Mouse (Mus musculus): ENCODE measurements around the gene Endou. TPM values are rescaled to one million over a fixed set of nuclear protein-coding genes. Genes with fewer than 3 reads are reported as not detected.

The Endou gene
- total and polyA plus RNA-seq, 2 experiments from 2014 or later = 0.10 to 0.44 TPM

GRCm38 (mm10) chr15:97749841-97750240 lies 18.7 kb upstream of the Endou start:
- Histone ChIP-seq H3K4me1 (ENCODE audit: insufficient read depth, low read length) (peaks cover 15% of the 10 kb centered on the region), H3K36me3 (ENCODE audit: insufficient read depth, low read length) (peaks cover 13% of the 10 kb centered on the region; the same call in 1 of the 2 replicates), H3K9ac (replicated peaks; ENCODE audit: low read length) (no peak overlapping the region), H3K9me3 (ENCODE audit: low read length) (no peaks in the 10 kb centered on the region), H3K4me3 (ENCODE audit: low read length) (no peak overlapping the region), H3K27me3 (ENCODE audit: insufficient read depth, low read length) (no peaks in the 10 kb centered on the region), H3K4me2 (ENCODE audit: low read depth, low read length) (no peak overlapping the region), H3K27ac (peak overlapping the region; percentile 66; the same call in 1 of the 2 replicates)
- DNase-seq (ENCODE audit: low spot score) (no peak), ATAC-seq (no peak)
- 84% methylated on average over 13 of the region's 13 CpGs for WGBS
- no peak for TF ChIP-seq CTCF (IDR thresholded peaks at IDR 0.05; ENCODE audit: low read depth)

DNA sequence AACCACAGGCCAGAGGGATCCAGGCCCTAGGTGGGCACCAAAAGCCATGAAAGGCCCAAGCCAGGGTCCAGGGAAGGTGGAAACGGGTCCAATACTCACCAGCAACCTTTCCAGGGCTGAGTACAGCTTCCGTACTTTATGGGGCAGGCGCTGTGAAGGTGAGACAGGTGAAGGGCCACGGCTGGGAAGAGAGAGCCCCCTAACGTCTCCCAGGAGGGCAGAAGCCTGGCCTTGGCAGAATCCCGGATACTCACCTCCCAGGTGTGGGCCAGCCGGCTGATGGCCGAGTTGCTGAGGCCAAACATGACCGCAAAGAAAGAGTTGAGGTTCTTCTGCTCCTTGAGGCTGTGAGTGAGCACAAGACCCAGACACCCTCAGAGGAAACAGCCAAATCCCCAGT lies 18.3 kb upstream of the Endou start:
- DNase-seq (ENCODE audit: low spot score) (no peak), ATAC-seq (no peak)
- peaks cover 15% of the 10 kb centered on the region for H3K4me1 ChIP-seq (ENCODE audit: insufficient read depth, low read length)
- WGBS = 93% methylated on average over 9 of the region's 9 CpGs
- no peak overlapping the region for H3K4me2 ChIP-seq (ENCODE audit: low read depth, low read length)
- H3K9me3 ChIP-seq (ENCODE audit: low read length) = no peaks in the 10 kb centered on the region
- no peaks in the 10 kb centered on the region for H3K27me3 ChIP-seq (ENCODE audit: insufficient read depth, low read length)
- peaks cover 13% of the 10 kb centered on the region; the same call in 1 of the 2 replicates for H3K36me3 ChIP-seq (ENCODE audit: insufficient read depth, low read length)
- no peak overlapping the region for H3K27ac ChIP-seq
- no peak overlapping the region for H3K9ac ChIP-seq (replicated peaks; ENCODE audit: low read length)
- H3K4me3 ChIP-seq (ENCODE audit: low read length) = no peak overlapping the region
- TF ChIP-seq CTCF (IDR thresholded peaks at IDR 0.05; ENCODE audit: low read depth) = no peak

GRCm38 (mm10) chr15:97748964-97749363 lies 17.8 kb upstream of the Endou start:
- no peak for TF ChIP-seq CTCF (IDR thresholded peaks at IDR 0.05; ENCODE audit: low read depth)
- H3K4me2 ChIP-seq (ENCODE audit: low read depth, low read length) = no peak overlapping the region
- H3K4me3 ChIP-seq (ENCODE audit: low read length) = no peak overlapping the region
- no peaks in the 10 kb centered on the region for H3K9me3 ChIP-seq (ENCODE audit: low read length)
- DNase-seq (ENCODE audit: low spot score) (no peak), ATAC-seq (no peak)
- WGBS = 87% methylated on average over 4 of the region's 4 CpGs
- peaks cover 15% of the 10 kb centered on the region for H3K4me1 ChIP-seq (ENCODE audit: insufficient read depth, low read length)
- H3K27ac ChIP-seq = no peak overlapping the region
- H3K36me3 ChIP-seq (ENCODE audit: insufficient read depth, low read length) = peaks cover 13% of the 10 kb centered on the region; the same call in 1 of the 2 replicates
- no peak overlapping the region for H3K9ac ChIP-seq (replicated peaks; ENCODE audit: low read length)
- no peaks in the 10 kb centered on the region for H3K27me3 ChIP-seq (ENCODE audit: insufficient read depth, low read length)

DNA sequence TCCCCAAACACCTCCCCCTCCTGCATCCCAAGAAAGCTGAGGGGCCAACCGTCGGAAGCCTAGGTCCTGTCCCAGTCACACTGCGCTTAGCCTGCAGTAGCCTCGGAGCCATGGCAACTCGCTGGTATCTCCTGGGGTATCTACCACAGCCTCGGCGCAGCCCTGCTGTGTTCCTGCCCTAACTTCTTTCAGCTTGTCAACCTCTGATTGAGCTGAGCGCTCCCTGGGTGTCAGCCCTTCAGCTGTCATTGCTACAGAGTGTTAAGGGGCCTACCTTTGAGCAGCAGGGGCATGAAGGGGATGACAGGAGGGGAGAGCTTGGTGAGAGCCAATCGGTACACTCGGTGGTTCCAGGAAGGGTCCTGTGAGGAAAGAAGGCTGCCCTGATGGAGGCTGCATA lies 17.2 kb upstream of the Endou start:
- Histone ChIP-seq H3K27me3 (ENCODE audit: insufficient read depth, low read length) (no peaks in the 10 kb centered on the region), H3K4me2 (ENCODE audit: low read depth, low read length) (no peak overlapping the region), H3K9ac (replicated peaks; ENCODE audit: low read length) (no peak overlapping the region), H3K27ac (no peak overlapping the region), H3K36me3 (ENCODE audit: insufficient read depth, low read length) (peaks cover 13% of the 10 kb centered on the region; the same call in 1 of the 2 replicates), H3K4me1 (ENCODE audit: insufficient read depth, low read length) (peaks cover 15% of the 10 kb centered on the region), H3K9me3 (ENCODE audit: low read length) (no peaks in the 10 kb centered on the region), H3K4me3 (ENCODE audit: low read length) (no peak overlapping the region)
- TF ChIP-seq CTCF (IDR thresholded peaks at IDR 0.05; ENCODE audit: low read depth) = no peak
- 21% methylated on average over 10 of the region's 10 CpGs for WGBS
- ATAC-seq (no peak), DNase-seq (ENCODE audit: low spot score) (no peak)

- DNase-seq (ENCODE audit: low spot score) = no peak
- H3K9ac ChIP-seq (replicated peaks; ENCODE audit: low read length) = no peak overlapping the region
- no peak for TF ChIP-seq CTCF (IDR thresholded peaks at IDR 0.05; ENCODE audit: low read depth)
- no peaks in the 10 kb centered on the region for H3K27me3 ChIP-seq (ENCODE audit: insufficient read depth, low read length)
- H3K9me3 ChIP-seq (ENCODE audit: low read length) = no peaks in the 10 kb centered on the region
- no peak overlapping the region for H3K4me2 ChIP-seq (ENCODE audit: low read depth, low read length)
- no peak overlapping the region for H3K4me3 ChIP-seq (ENCODE audit: low read length)
- H3K27ac ChIP-seq = no peak overlapping the region
- 83% methylated on average over 4 of the region's 4 CpGs for WGBS
- peaks cover 15% of the 10 kb centered on the region for H3K4me1 ChIP-seq (ENCODE audit: insufficient read depth, low read length)
- ATAC-seq = no peak
- peaks cover 13% of the 10 kb centered on the region; the same call in 1 of the 2 replicates for H3K36me3 ChIP-seq (ENCODE audit: insufficient read depth, low read length)
Observed at GRCm38 (mm10) chr15:97747486-97747885, 16.3 kb upstream of the Endou start.

GRCm38 (mm10) chr15:97746748-97747147 lies 15.6 kb upstream of the Endou start:
- Histone ChIP-seq H3K4me2 (ENCODE audit: low read depth, low read length) (no peak overlapping the region), H3K9me3 (ENCODE audit: low read length) (no peaks in the 10 kb centered on the region), H3K27me3 (ENCODE audit: insufficient read depth, low read length) (no peaks in the 10 kb centered on the region), H3K9ac (replicated peaks; ENCODE audit: low read length) (no peak overlapping the region), H3K4me1 (ENCODE audit: insufficient read depth, low read length) (peaks cover 15% of the 10 kb centered on the region), H3K27ac (no peak overlapping the region), H3K4me3 (ENCODE audit: low read length) (no peak overlapping the region), H3K36me3 (ENCODE audit: insufficient read depth, low read length) (peaks cover 13% of the 10 kb centered on the region; the same call in 1 of the 2 replicates)
- WGBS = 93% methylated on average over 24 of the region's 24 CpGs
- ATAC-seq = no peak
- DNase-seq (ENCODE audit: low spot score) = no peak
- no peak for TF ChIP-seq CTCF (IDR thresholded peaks at IDR 0.05; ENCODE audit: low read depth)

DNA sequence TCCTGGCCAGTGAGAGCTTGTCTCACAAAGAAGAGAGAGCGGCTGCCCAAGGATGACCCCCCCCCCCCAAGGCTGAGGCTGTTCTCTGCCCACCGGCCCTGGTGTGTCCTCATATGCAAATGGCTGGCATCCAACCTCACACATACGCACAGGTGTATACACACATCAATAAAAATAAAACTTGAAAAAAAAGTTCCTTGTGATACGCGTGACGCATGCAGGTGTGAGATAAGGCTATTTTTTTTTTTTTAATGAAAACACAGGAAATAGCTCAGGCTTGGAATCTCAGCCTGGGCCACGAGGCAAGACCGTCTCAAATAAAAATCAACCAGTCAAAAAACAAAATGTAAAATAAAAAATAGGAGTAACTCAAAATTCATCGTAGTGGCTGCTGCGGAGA lies 15.1 kb upstream of the Endou start:
- Histone ChIP-seq H3K9ac (replicated peaks; ENCODE audit: low read length) (no peak overlapping the region), H3K4me1 (ENCODE audit: insufficient read depth, low read length) (peaks cover 15% of the 10 kb centered on the region), H3K27ac (no peak overlapping the region), H3K4me2 (ENCODE audit: low read depth, low read length) (no peak overlapping the region), H3K27me3 (ENCODE audit: insufficient read depth, low read length) (no peaks in the 10 kb centered on the region), H3K9me3 (ENCODE audit: low read length) (no peaks in the 10 kb centered on the region), H3K4me3 (ENCODE audit: low read length) (no peak overlapping the region), H3K36me3 (ENCODE audit: insufficient read depth, low read length) (peaks cover 13% of the 10 kb centered on the region; the same call in 1 of the 2 replicates)
- TF ChIP-seq CTCF (IDR thresholded peaks at IDR 0.05; ENCODE audit: low read depth) = no peak
- no peak for DNase-seq (ENCODE audit: low spot score)
- no peak for ATAC-seq
- WGBS = 90% methylated on average over 10 of the region's 10 CpGs

All from hindbrain, postnatal 0 days (tissue).